Mouse (Mus musculus): ENCODE results near the gene Gjc2. TPM values are rescaled to one million over a fixed set of nuclear protein-coding genes. Genes with fewer than 3 reads are reported as not detected.

The Gjc2 gene
- 2.1 and 2.7 TPM in 2 replicates for polyA plus RNA-seq (2012; rRNA removed)

GRCm38 (mm10) chr11:59182864-59183331 lies at the start of gene Gjc2:
Gene Gjc2, minus strand, starts transcription at chr11:59183213.
- no peaks in the 10 kb centered on the region; the same call in 1 of the 2 replicates for H3K4me1 ChIP-seq (ENCODE audit: control insufficient read depth, insufficient read depth, low read length)
- no peak within 1 kb of the TSS for H3K4me3 ChIP-seq (ENCODE audit: control insufficient read depth, low read depth, low read length)
- H3K27ac ChIP-seq (ENCODE audit: control insufficient read depth, insufficient read depth, low read depth, low read length), result peak within 1 kb of the TSS; percentile 50
- no peaks in the 10 kb centered on the region; the same call in 1 of the 2 replicates for H3K36me3 ChIP-seq (ENCODE audit: control insufficient read depth, insufficient read depth, low read length)
- no peak for TF ChIP-seq CTCF (IDR thresholded peaks at IDR 0.05; ENCODE audit: control insufficient read depth, insufficient read depth, insufficient replicate concordance, low read depth, low read length)
- no peaks in the 10 kb centered on the region for H3K27me3 ChIP-seq (ENCODE audit: control insufficient read depth, insufficient read depth, low read length)

- TF ChIP-seq POLR2A (IDR thresholded peaks at IDR 0.05; ENCODE audit: control insufficient read depth, low read depth, low read length) (no peak), CTCF (IDR thresholded peaks at IDR 0.05; ENCODE audit: control insufficient read depth, insufficient read depth, insufficient replicate concordance, low read depth, low read length) (peak; percentile 18; the same call in 1 of the 2 replicates)
- Histone ChIP-seq H3K36me3 (ENCODE audit: control insufficient read depth, insufficient read depth, low read length) (no peaks in the 10 kb centered on the region), H3K27me3 (ENCODE audit: control insufficient read depth, insufficient read depth, low read length) (no peaks in the 10 kb centered on the region), H3K4me1 (ENCODE audit: control insufficient read depth, insufficient read depth, low read length) (peaks cover 4% of the 10 kb centered on the region), H3K27ac (ENCODE audit: control insufficient read depth, insufficient read depth, low read depth, low read length) (no peak overlapping the region), H3K4me3 (ENCODE audit: control insufficient read depth, low read depth, low read length) (no peak overlapping the region)
Measured at GRCm38 (mm10) chr11:59232797-59233196, 49.8 kb upstream of the Gjc2 start.

- no peak overlapping the region for H3K27ac ChIP-seq (ENCODE audit: control insufficient read depth, insufficient read depth, low read depth, low read length)
- H3K36me3 ChIP-seq (ENCODE audit: control insufficient read depth, insufficient read depth, low read length), result no peaks in the 10 kb centered on the region
- no peaks in the 10 kb centered on the region for H3K27me3 ChIP-seq (ENCODE audit: control insufficient read depth, insufficient read depth, low read length)
- H3K4me3 ChIP-seq (ENCODE audit: control insufficient read depth, low read depth, low read length), result no peak overlapping the region
- TF ChIP-seq POLR2A (IDR thresholded peaks at IDR 0.05; ENCODE audit: control insufficient read depth, low read depth, low read length) (no peak), CTCF (IDR thresholded peaks at IDR 0.05; ENCODE audit: control insufficient read depth, insufficient read depth, insufficient replicate concordance, low read depth, low read length) (peak; percentile 53; the same call in 1 of the 2 replicates)
- peaks cover 15% of the 10 kb centered on the region for H3K4me1 ChIP-seq (ENCODE audit: control insufficient read depth, insufficient read depth, low read length)
Measured at GRCm38 (mm10) chr11:59230144-59230760, 47.2 kb upstream of the Gjc2 start.

GRCm38 (mm10) chr11:59228122-59228953 lies 45.3 kb upstream of the Gjc2 start, which contains the start of gene Arf1:
Gene Arf1, minus strand, starts transcription at chr11:59228270.
- Histone ChIP-seq H3K4me1 (ENCODE audit: control insufficient read depth, insufficient read depth, low read length) (peaks cover 19% of the 10 kb centered on the region), H3K27me3 (ENCODE audit: control insufficient read depth, insufficient read depth, low read length) (no peaks in the 10 kb centered on the region), H3K4me3 (ENCODE audit: control insufficient read depth, low read depth, low read length) (peak within 1 kb of the TSS; percentile 96), H3K36me3 (ENCODE audit: control insufficient read depth, insufficient read depth, low read length) (no peaks in the 10 kb centered on the region), H3K27ac (ENCODE audit: control insufficient read depth, insufficient read depth, low read depth, low read length) (peak within 1 kb of the TSS; percentile 98)
- TF ChIP-seq CTCF (IDR thresholded peaks at IDR 0.05; ENCODE audit: control insufficient read depth, insufficient read depth, insufficient replicate concordance, low read depth, low read length) (no peak), POLR2A (IDR thresholded peaks at IDR 0.05; ENCODE audit: control insufficient read depth, low read depth, low read length) (peak; percentile 97)

GRCm38 (mm10) chr11:59227604-59228121 lies 44.6 kb upstream of the Gjc2 start:
- Histone ChIP-seq H3K27ac (ENCODE audit: control insufficient read depth, insufficient read depth, low read depth, low read length) (peak overlapping the region; percentile 98), H3K4me1 (ENCODE audit: control insufficient read depth, insufficient read depth, low read length) (peaks cover 19% of the 10 kb centered on the region), H3K27me3 (ENCODE audit: control insufficient read depth, insufficient read depth, low read length) (no peaks in the 10 kb centered on the region), H3K36me3 (ENCODE audit: control insufficient read depth, insufficient read depth, low read length) (no peaks in the 10 kb centered on the region), H3K4me3 (ENCODE audit: control insufficient read depth, low read depth, low read length) (peak overlapping the region; percentile 96)
- TF ChIP-seq POLR2A (IDR thresholded peaks at IDR 0.05; ENCODE audit: control insufficient read depth, low read depth, low read length) (no peak), CTCF (IDR thresholded peaks at IDR 0.05; ENCODE audit: control insufficient read depth, insufficient read depth, insufficient replicate concordance, low read depth, low read length) (no peak)

DNA sequence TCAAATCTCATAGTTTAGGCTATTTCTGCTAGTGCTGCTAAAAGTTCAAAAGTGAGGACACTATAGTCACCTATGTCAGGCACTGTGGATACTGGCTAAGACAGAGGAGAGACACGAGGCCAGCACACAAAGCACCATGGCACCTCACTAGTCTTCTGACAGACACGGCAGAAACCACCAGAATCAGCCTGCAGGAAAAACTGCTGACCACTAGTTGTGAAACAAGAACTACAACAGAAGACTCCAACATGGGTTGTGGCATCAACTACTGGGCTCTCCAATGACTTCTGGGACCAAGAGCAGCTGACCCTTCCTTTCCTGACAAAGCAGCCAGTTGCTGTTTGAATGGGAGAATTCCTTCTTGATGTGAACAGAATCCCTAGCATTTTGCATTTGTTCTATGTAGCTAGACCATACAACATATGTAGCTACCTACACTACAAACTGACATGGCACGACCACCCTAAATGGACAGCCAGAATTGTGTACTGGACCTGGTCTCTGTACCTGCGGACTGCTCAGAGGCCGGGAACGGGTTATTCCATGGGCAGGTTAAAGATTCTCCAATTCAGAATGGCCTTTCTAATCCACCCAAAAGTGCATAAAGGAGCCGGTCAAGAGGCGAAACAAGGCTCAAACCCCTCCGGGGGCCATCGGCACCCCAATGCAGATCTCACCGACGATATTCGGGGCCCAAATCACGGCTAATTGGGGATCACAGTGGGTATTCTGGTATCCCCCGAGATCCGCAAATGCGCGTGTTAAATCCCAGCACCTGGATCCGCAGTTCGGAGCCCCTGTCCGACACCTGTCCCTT lies 44.0 kb upstream of the Gjc2 start:
- TF ChIP-seq CTCF (IDR thresholded peaks at IDR 0.05; ENCODE audit: control insufficient read depth, insufficient read depth, insufficient replicate concordance, low read depth, low read length) (no peak), POLR2A (IDR thresholded peaks at IDR 0.05; ENCODE audit: control insufficient read depth, low read depth, low read length) (no peak)
- H3K36me3 ChIP-seq (ENCODE audit: control insufficient read depth, insufficient read depth, low read length), result no peaks in the 10 kb centered on the region
- H3K27ac ChIP-seq (ENCODE audit: control insufficient read depth, insufficient read depth, low read depth, low read length), result peak overlapping the region; percentile 98
- peaks cover 21% of the 10 kb centered on the region for H3K4me1 ChIP-seq (ENCODE audit: control insufficient read depth, insufficient read depth, low read length)
- peak overlapping the region; percentile 96 for H3K4me3 ChIP-seq (ENCODE audit: control insufficient read depth, low read depth, low read length)
- H3K27me3 ChIP-seq (ENCODE audit: control insufficient read depth, insufficient read depth, low read length), result no peaks in the 10 kb centered on the region

All from testis, adult 2 months (tissue).